Comparison of ENCODE assay signal across 13 mouse cellular contexts in the genomic region with DNA sequence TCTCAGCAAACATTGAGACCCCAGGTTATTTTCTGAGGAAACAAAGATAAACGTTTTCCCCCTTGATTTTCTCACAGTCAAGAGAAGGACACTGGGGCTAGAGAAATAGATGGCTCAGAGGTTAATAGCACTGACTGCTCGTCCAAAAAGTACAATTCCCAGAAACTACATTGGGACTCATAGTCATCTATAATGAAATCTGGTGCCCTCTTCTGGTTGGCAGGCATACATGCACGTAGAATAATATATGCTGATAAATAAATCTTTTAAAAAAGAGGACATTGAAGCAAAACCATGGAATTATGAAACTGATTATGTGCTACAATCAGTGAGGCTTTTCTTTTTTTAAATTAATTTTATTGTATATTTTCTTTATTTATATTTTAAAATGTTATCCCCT. TPM values are rescaled to one million over a fixed set of nuclear protein-coding genes. Genes with fewer than 3 reads are reported as not detected.
DNase-seq lines count a peak whose midpoint lies in the region; ATAC-seq and TF ChIP-seq lines count a peak whose summit lies in the region.
"Had no signal": no experiment of that assay in that cellular context is flagged by ENCODE, and none has a peak within 500 bp of the region (broad histone marks: within the 10 kb centered on the region; RNA-seq: fewer than 3 reads in every experiment).

No protein-coding gene starts in this region.

- H3K4me2 ChIP-seq in hindbrain, postnatal 0 days (ENCODE audit: low read depth, low read length) = no peak overlapping the region
- H3K4me2 ChIP-seq in hindbrain, embryonic 12.5 days (replicated peaks) = no peak overlapping the region
- H3K4me2 ChIP-seq: forebrain, embryonic 13.5 days; limb, embryonic 13.5 days had no signal

- no peak overlapping the region for H3K27ac ChIP-seq in hindbrain, postnatal 0 days
- H3K27ac ChIP-seq in hindbrain, embryonic 12.5 days = no peak overlapping the region
- H3K27ac ChIP-seq: forebrain, embryonic 13.5 days; limb, embryonic 13.5 days had no signal

- no peak overlapping the region for H3K9ac ChIP-seq in hindbrain, postnatal 0 days (replicated peaks; ENCODE audit: low read length)
- H3K9ac ChIP-seq in hindbrain, embryonic 12.5 days = no peak overlapping the region
- H3K9ac ChIP-seq: forebrain, embryonic 13.5 days; limb, embryonic 13.5 days had no signal

- no peaks in the 10 kb centered on the region for H3K9me3 ChIP-seq in hindbrain, postnatal 0 days (ENCODE audit: low read length)
- no peaks in the 10 kb centered on the region for H3K9me3 ChIP-seq in hindbrain, embryonic 12.5 days (replicated peaks)
- H3K9me3 ChIP-seq: forebrain, embryonic 13.5 days; limb, embryonic 13.5 days had no signal

- no peak for ATAC-seq in hindbrain, postnatal 0 days
- no peak for ATAC-seq in hindbrain, embryonic 12.5 days (ENCODE audit: low FRiP score)
- ATAC-seq in erythroid progenitor cell, adult 5-6 weeks (replicated peaks; ENCODE audit: low FRiP score, poor library complexity, severe bottlenecking) = no peak
- ATAC-seq: activated CD4-positive, CD25-positive, alpha-beta regulatory T cell, adult 4 months; forebrain, embryonic 13.5 days had no signal

- no peaks in the 10 kb centered on the region for H3K4me1 ChIP-seq in hindbrain, postnatal 0 days (ENCODE audit: insufficient read depth, low read length)
- H3K4me1 ChIP-seq in hindbrain, embryonic 12.5 days = no peaks in the 10 kb centered on the region
- H3K4me1 ChIP-seq: forebrain, embryonic 13.5 days; limb, embryonic 13.5 days had no signal

- peak; percentile 56 for DNase-seq in hindbrain, postnatal 0 days (ENCODE audit: low spot score)
- DNase-seq in 416B (ENCODE audit: low read depth) (peak; percentile 38), ES-CJ7 (ENCODE audit: low read depth, low spot score) (peak; percentile 14)
- DNase-seq in forelimb bud, embryonic 11.5 days (ENCODE audit: low read depth, low spot score) = peak; percentile 14
- no peak for DNase-seq in T-cell, adult 2 months (ENCODE audit: low spot score)
- DNase-seq: cerebellum, adult 18-20 months; thymus, postnatal 25 days had no signal

- no peak overlapping the region for H3K4me3 ChIP-seq in hindbrain, postnatal 0 days (ENCODE audit: low read length)
- no peak overlapping the region for H3K4me3 ChIP-seq in hindbrain, embryonic 12.5 days
- H3K4me3 ChIP-seq: forebrain, embryonic 13.5 days; limb, embryonic 13.5 days had no signal

- TF ChIP-seq CTCF in hindbrain, postnatal 0 days (IDR thresholded peaks at IDR 0.05; ENCODE audit: low read depth) = peak; percentile 61

- no peaks in the 10 kb centered on the region for H3K27me3 ChIP-seq in hindbrain, postnatal 0 days (ENCODE audit: insufficient read depth, low read length)
- H3K27me3 ChIP-seq in hindbrain, embryonic 12.5 days = no peaks in the 10 kb centered on the region
- H3K27me3 ChIP-seq: forebrain, embryonic 13.5 days; limb, embryonic 13.5 days had no signal

- 47% methylated on average over 3 of the region's 3 CpGs for WGBS in hindbrain, postnatal 0 days
- WGBS in hindbrain, embryonic 12.5 days = 56% methylated on average over 3 of the region's 3 CpGs

- no peaks in the 10 kb centered on the region for H3K36me3 ChIP-seq in hindbrain, postnatal 0 days (ENCODE audit: insufficient read depth, low read length)
- H3K36me3 ChIP-seq in hindbrain, embryonic 12.5 days = no peaks in the 10 kb centered on the region
- H3K36me3 ChIP-seq: limb, embryonic 13.5 days had no signal

RNA-seq across cellular contexts. Expression of gene Lipk, which starts 14.7 kb away (rescaled TPM):
- not detected in 2 replicates for total RNA-seq in hindbrain, postnatal 0 days (2014; rRNA removed)
- polyA plus RNA-seq in hindbrain, postnatal 0 days (2015; fragmentation: Nextera tagmentation; extraction: Ambion mirVana) = 0.06 and 0.14 TPM in 2 replicates
- not detected in 2 replicates for polyA plus RNA-seq in hindbrain, embryonic 12.5 days (2016; fragmentation: Nextera tagmentation; extraction: Ambion mirVana)
- total RNA-seq in erythroid progenitor cell, adult 5-6 weeks (2015; ENCODE audit: low replicate concordance) = not detected in 2 replicates
- not detected in 2 replicates for total RNA-seq in erythroid progenitor cell, adult 5-6 weeks (2017; ENCODE audit: low replicate concordance)
- polyA plus RNA-seq: activated CD4-positive, CD25-positive, alpha-beta regulatory T cell, adult 4 months; forebrain, embryonic 13.5 days; heart, embryonic 14.5 days had no signal

RNA-seq across cellular contexts. Expression of gene Lipn, which starts 44.4 kb away (rescaled TPM):
- not detected in 2 replicates for total RNA-seq in hindbrain, postnatal 0 days (2014; rRNA removed)
- polyA plus RNA-seq in hindbrain, postnatal 0 days (2015; fragmentation: Nextera tagmentation; extraction: Ambion mirVana) = not detected in 2 replicates
- polyA plus RNA-seq in hindbrain, embryonic 12.5 days (2016; fragmentation: Nextera tagmentation; extraction: Ambion mirVana) = not detected in 2 replicates
- not detected in 2 replicates for total RNA-seq in erythroid progenitor cell, adult 5-6 weeks (2015; ENCODE audit: low replicate concordance)
- not detected in 2 replicates for total RNA-seq in erythroid progenitor cell, adult 5-6 weeks (2017; ENCODE audit: low replicate concordance)
- polyA plus RNA-seq: activated CD4-positive, CD25-positive, alpha-beta regulatory T cell, adult 4 months; forebrain, embryonic 13.5 days; heart, embryonic 14.5 days; limb, embryonic 13.5 days had no signal
